Mouse (Mus musculus): ENCODE data around the gene Spint5.
"Not testable (repeated sequence)": the region's sequence is repeated elsewhere in the genome, so short reads cannot be mapped to it uniquely, and the experiment has no call there.

DNA sequence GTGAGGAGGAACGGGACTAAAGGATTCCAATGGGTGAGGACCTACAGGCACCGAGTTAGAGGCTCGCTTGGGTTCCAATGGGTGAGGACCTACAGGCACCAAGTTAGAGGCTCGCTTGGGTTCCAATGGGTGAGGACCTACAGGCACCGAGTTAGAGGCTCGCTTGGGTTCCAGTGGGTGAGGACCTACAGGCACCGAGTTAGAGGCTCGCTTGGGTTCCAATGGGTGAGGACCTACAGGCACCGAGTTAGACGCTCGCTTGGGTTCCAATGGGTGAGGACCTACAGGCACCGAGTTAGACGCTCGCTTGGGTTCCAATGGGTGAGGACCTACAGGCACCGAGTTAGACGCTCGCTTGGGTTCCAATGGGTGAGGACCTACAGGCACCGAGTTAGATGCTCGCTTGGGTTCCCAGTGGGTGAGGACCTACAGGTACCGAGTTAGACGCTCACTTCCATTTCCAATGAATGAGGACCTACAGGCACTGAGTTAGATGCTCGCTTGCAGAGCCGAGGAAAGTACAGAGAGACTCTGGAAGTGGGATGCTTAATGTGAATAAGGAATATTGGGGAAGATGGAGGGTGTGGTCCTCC, 1.2 kb downstream of the Spint5 start:
- TF ChIP-seq CTCF (conservative IDR thresholded peaks at IDR 0.05; ENCODE audit: low read length); POU5F1 (IDR thresholded peaks at IDR 0.05; ENCODE audit: borderline replicate concordance, low read length): not testable (repeated sequence)
